Mouse (Mus musculus): ENCODE measurements around the gene Xylt1. TPM values are rescaled to one million over a fixed set of nuclear protein-coding genes. Genes with fewer than 3 reads are reported as not detected.
A peak's percentile ranks its signal among the peaks of the same experiment; 100 is the strongest.

Xylt1 gene
- total RNA-seq, 2 experiments from 2014 or later = 4.6 to 6.2 TPM

GRCm38 (mm10) chr7:117618715-117619150 is 238.0 kb downstream of the Xylt1 start:
- no peak for DNase-seq

- DNase-seq = peak; percentile 16
Observed at GRCm38 (mm10) chr7:117621566-117621965, 240.8 kb downstream of the Xylt1 start.

DNA sequence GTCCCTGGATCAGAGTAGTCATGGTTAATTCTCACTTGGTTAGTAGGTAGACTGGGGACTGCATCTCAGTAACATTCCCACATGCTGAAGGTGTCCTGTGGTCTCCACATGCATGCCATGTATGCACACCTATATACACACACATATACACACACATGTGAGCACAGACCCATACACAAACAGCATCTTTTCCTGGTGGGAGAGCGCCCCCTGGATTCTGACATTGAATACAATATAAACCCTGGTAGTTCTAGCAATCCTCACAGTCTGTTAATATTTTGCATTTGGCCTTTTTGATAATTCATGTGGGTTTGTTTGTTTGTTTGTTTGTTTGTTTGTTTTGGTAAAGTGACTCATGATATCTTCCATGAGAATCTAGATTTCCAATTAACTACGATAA is 242.0 kb downstream of the Xylt1 start:
- DNase-seq = no peak

DNA sequence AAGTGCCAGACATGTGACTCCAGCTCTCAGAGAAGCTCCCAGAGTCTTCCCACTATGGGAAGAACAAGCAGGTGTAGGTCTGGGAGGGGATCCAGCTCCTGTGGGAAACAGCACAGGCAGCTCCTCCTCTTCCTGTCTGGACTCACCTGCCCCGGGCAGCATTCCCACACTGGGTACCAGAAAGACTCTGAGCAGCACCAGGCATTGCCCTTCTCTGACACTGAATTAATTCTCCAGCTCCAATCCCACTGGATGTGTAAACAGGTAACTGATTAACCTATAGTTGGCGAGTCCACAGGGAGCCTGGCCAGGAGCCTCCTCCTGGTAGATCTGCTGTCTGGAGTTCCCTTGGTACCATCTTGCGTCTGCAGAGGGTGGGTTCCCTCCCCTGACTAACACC is 248.0 kb downstream of the Xylt1 start:
- no peak for DNase-seq

DNA sequence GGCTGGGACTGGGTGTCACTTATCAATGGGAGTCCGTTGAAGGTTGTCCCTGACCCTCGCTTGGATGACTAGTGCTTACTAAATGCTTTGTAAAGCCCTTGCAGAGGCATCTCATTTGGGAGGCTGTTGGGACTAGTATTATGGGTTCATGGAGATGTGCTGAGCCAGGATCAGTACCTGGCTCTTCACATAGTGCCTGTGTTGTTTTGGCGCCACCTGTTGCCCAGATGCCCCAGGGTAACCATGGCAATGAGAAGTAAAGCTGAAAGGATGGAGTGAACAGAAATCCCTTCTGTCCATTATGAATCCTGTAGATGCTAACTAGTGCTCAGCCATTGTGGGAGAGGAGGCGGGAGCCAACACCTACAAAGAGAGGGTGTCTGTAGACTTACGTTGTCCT is 249.9 kb downstream of the Xylt1 start:
- DNase-seq = no peak

GRCm38 (mm10) chr7:117635584-117635983 is 254.8 kb downstream of the Xylt1 start:
- no peak for DNase-seq

DNA sequence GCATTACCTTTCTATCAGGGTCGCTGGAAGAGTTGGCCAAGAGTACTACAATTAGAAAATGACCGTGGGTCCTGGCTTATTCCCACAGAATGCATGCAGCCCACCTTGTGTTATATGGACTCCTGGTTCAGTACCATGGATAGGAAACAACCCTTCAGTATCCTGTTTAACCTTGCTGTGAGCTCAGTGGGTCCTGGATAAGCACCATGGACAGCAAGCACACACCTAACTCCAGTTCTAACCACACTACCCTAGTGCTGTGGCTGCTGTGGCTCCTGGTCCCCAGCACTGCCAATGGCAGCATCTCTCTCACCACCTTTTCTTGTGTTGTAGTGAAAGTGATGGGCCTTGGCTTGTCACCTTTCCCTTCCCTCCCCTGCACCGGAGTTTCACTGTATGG is 255.9 kb downstream of the Xylt1 start:
- DNase-seq = no peak

GRCm38 (mm10) chr7:117637997-117638396 is 257.2 kb downstream of the Xylt1 start:
- DNase-seq = no peak

DNA sequence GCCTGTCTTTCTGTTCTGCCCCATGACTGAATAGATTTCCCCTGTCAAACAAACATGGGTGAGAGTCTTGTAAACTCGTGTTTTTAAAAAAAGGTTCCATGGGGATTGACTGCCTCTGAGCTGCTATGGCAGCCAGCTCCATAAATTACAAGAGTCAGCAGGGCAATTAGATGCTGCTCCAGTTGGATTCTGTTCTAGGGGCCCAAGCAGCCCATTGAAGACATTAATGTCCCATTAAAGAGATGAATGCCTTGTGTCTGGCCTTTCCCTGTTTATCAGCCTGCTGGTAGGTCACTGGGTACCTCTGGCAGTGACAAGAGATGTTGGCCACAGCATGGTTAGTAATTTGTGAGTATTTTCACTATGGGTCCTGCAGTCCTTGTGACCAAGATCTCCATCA is 271.9 kb downstream of the Xylt1 start:
- DNase-seq = no peak

DNA sequence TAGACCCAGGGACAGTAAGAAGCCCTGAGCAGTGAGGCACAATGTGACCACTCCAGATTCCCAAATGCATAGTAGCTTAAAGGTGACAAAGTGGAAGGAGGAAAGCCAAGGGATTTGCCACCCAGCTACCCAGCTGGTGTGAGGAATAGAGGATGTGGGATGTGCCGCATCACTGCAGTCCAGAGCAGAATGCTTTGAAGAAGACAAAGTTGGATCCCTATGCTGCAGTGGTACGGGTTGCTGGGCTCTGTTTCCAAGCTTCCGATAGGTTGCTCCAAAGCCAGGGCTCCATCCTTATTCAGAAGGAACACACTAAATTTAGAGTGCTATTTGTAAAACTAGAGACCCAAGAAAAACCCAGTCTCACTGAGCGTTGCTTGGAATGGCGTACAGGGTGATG is 275.0 kb downstream of the Xylt1 start:
- no peak for DNase-seq

GRCm38 (mm10) chr7:117658180-117658579 is 277.4 kb downstream of the Xylt1 start:
- no peak for DNase-seq

DNA sequence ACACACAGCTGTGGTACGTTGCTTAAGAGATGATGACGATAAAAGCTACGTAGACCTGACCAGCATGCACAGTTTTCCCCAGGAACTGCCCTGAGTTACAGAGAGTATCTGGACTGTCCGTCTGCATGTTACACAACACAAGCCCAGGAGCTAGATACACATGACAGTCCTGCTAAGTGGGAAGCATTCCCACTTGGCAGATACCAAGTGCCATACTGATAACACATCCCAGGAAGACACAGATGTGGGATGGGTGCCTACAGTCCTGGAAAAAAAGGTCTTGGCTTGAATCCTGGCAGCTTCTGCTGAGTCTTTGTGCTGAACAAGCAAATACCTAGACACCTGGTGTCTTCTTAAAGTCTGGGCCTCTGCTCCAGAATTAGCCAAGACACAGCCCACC is 278.0 kb downstream of the Xylt1 start:
- no peak for DNase-seq

DNA sequence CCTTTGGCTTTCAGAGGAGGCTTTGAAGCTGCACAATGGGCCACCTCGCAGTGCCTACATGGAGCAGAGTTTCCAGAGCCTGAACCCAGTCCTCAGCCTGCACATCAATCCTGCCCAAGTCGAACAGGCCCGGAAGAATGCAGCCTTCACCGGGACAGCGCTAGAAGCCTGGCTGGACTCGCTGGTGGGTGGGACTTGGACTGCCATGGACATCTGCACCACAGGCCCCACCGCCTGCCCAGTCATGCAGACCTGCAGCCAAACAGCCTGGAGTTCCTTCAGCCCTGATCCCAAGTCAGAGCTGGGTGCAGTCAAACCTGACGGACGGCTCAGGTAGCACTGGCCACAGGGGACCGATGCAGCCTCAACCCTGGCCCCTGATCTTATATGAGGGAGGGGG is 286.5 kb downstream of the Xylt1 start:
- no peak for DNase-seq

- no peak for DNase-seq
Observed at GRCm38 (mm10) chr7:117668226-117668625, 287.4 kb downstream of the Xylt1 start.

- no peak for DNase-seq
Observed at GRCm38 (mm10) chr7:117672121-117672591, 291.4 kb downstream of the Xylt1 start.

DNA sequence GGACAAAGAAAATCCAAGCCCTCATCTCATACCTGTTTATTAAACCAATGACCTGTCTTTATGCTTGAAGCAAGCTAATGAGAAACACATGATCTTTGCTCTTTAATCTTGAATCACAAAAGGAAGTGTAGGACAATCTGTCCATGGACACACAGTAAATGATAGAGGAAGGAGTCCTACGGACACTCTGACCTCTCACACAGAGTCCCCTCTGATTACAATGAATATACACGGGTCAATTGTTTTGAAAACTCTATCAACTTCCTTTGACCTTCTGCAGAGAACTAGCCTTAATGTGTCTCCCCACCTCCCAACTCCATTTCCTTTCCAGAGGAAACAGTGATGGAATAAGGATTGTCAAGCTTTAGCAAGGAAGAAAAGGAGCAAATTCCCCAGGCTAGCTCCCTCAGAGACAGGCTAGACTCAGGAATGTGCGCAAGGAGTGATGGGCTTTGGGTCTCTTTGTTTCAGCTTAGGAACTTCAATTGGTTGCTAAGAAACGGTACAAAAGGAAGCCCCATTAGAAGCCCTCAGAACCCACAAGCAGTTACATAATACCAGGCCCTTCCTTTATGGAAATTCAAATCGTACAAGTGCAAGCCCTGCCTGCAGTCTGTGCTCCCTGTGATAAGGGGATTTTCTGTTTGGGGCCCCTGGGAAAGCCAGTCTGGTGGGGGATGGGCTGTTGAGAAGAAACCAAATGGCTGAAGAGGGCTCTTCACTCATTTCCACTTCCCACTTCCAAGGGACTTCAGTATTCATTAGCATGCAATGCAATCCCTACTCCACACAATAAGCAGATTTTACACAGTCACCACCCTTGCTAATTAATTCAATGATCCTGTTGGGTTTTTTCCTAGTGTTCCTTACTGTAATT is 305.6 kb downstream of the Xylt1 start:
- DNase-seq = no peak

- no peak for DNase-seq
Observed at GRCm38 (mm10) chr7:117686997-117687302, 306.2 kb downstream of the Xylt1 start.

DNA sequence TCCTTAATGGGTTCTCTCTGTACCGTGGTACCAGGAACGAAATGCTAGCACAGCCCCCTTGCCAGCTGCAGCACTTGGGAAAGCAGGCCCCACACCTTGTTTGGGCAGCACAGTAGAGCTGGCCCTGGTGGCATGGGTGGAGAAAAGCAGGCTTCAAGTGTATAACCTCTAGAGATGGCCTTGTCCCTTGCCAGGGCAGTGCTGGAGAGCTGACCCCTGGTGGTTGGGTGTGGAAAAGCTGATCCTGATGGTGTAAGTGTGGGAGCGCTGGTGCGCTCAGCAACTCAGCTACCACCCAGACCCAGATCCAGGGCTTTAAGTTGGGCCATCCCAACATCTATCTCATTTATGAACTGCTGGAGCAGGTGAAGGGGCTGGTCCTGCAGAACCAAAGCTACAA is 314.8 kb downstream of the Xylt1 start:
- DNase-seq = no peak

GRCm38 (mm10) chr7:117697681-117698080 is 316.9 kb downstream of the Xylt1 start:
- no peak for DNase-seq

DNA sequence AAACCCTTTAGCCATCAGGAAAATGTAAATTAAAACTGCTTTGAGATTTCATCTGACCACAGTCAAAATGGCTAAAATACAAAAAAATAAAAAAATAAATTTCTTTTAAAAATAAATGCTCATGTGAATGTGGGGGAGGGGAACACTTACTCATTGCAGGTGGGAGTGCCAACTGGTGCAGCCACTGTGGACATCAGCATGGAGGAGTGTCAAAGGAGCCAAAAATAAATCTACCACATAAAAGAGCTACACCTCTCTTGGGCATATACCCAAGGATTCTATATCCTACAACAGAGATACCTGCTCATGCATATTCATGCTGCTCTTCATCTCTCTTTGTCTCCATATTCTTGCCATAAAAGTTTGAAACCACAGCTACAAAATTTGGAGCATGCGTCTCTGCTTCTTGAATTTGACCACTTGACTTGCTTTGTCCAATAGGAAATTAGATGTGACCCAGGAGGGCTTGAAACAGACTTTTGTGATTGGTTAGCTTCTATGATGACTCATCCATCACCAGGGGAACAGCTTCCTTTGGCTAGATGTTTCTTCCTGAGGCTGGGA is 317.9 kb downstream of the Xylt1 start:
- no peak for DNase-seq

DNA sequence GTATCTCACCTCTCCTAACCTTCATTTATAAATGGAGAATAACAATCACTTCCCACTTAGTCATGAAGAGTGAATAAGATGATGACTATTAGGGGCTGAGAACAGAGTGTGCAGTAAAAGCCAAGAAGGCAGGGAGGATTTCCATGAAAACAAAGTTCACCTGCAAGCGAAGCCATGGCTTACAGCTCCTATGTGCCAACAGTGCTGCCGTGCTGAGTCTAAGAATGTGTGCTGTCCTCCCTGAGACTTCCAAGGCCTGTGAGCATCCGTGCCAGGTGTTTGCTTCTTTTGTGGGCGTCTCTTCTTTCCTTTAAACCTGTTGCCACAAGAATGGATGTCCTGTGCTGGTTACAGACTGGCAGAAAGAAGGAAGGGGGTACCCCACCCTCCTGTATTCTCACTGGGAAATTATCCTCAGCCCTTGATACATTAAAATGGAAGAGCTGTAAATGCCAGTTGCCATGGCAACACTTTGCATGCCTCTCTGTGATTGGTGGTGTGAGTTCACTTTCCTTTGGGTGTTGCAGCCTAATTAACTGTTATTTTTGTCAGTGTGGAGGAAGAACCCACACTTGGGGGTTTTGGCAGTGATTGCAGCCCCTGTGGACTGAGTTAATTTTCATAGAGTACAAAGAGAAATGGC is 318.7 kb downstream of the Xylt1 start:
- no peak for DNase-seq

- DNase-seq = no peak
Observed at GRCm38 (mm10) chr7:117700066-117700465, 319.3 kb downstream of the Xylt1 start.

- DNase-seq = no peak
Observed at GRCm38 (mm10) chr7:117709901-117710607, 329.3 kb downstream of the Xylt1 start.

Data from gastrocnemius, postnatal 25 days (tissue).